Mouse (Mus musculus): Measurements from ENCODE around the gene Sumo3.

Sumo3 gene

DNA sequence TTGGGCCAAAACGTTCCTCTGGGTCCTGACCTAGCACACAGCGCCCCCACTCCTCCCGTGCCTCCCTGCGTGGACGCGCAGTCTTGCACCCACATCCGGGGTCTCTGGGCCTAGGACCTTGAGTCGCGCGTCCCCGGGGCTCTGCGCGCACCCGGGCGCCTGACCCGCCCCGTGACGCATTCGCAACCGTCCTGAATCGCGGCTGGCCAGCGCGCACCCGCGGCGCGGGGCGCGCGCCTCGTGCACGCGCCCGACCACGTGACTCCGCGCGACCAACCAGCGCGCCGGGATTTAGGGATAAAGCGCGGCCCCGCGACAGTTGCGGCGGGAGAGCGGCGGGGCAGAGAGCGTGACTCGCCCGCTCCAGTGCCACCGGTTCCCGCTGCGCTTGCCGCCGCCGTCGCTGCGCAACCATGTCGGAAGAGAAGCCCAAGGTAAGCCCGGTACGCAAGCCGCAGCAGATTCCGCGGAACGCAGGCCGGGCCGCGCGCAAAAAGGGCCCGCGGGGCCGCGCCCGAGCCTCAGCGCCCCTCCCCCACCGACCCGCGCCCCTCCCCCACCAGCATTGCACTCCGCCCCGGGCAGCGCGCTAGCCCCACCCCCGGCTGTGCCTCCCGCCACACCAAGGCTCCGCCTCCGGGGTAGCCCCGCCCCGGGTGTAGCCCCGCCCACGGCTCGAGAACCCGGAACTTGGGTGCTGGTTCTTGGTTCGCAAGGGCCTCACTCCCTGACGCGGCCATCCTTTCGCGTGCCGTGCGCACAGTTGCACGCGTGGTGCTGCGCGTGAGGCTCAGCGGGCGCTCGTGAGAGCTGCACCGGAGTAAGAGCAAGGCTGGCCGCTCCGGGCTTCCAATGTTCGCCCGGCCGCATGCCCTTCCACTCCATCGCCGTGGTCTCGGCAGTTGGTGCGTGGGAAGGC is at the start of gene Sumo3, which contains the start of gene Gm49325:
TSS of gene Sumo3 (plus strand) at position 190 of the 919 bp plus-strand sequence.
TSS of gene Gm49325 (plus strand) at position 290 of the 919 bp plus-strand sequence.
- peak; percentile 94 for DNase-seq

DNA sequence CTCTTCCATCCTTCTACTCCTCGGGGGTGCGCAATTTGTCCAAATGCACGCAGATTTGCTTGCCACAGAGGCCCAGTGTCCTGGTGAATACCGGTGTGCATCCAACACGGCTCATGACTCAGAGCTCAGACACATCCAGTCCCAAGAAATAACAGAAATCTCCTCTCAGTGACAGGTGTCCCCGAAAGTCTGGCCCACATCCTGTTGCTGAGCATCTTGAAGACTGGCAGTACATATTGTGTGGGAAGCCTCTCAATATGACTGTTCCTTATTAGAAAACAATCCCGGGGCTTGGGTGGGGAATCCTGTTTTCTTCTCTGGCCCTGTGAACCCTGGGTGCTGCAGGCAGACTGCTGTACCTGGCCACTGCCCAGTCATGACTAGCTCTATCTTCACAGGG is 49.3 kb upstream of the Sumo3 start:
- no peak for DNase-seq

GRCm38 (mm10) chr10:77557641-77558040 is 48.3 kb upstream of the Sumo3 start:
- DNase-seq, result no peak

DNA sequence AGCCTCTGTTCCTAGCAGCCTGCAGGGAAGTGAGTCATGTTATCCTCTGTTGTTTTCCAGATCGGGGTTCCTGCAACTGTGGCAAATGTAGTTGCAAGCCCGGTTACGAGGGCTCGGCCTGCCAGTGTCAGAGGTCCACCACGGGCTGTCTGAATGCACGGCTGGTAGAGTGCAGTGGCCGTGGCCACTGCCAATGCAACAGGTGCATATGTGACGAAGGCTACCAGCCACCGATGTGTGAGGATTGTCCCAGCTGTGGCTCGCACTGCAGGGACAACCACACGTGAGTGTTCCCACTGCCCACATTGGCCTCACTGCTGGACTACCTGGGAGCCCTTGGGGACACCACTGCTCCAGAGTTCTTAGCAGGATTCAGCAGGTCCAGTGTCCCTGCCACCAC is 45.8 kb upstream of the Sumo3 start:
- DNase-seq, result no peak

GRCm38 (mm10) chr10:77560830-77561229 is 45.1 kb upstream of the Sumo3 start:
- DNase-seq, result no peak

GRCm38 (mm10) chr10:77561508-77561907 is 44.4 kb upstream of the Sumo3 start:
- no peak for DNase-seq

DNA sequence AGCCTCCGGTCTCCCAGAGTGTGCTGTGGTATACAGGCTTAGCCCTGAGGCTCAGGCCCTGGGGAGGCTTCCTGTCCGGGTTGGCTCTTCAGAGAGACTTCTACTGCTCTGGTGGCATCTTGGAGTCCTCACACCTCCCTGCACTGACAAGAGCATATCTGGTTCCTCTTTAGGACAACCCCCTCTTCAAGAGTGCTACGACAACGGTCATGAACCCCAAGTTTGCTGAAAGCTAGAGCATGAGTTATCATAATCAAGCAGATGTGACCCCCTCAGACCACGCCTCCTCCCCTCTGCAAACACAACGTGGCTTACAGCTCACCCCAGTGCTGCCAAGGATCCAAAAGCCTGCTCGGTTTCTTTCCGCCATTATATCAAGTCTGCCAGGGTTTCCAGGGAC is 40.9 kb upstream of the Sumo3 start:
- DNase-seq, result no peak

GRCm38 (mm10) chr10:77566651-77567050 is 39.2 kb upstream of the Sumo3 start:
- DNase-seq, result peak; percentile 84

- DNase-seq, result no peak
Observed at GRCm38 (mm10) chr10:77569481-77569880, 36.4 kb upstream of the Sumo3 start.

DNA sequence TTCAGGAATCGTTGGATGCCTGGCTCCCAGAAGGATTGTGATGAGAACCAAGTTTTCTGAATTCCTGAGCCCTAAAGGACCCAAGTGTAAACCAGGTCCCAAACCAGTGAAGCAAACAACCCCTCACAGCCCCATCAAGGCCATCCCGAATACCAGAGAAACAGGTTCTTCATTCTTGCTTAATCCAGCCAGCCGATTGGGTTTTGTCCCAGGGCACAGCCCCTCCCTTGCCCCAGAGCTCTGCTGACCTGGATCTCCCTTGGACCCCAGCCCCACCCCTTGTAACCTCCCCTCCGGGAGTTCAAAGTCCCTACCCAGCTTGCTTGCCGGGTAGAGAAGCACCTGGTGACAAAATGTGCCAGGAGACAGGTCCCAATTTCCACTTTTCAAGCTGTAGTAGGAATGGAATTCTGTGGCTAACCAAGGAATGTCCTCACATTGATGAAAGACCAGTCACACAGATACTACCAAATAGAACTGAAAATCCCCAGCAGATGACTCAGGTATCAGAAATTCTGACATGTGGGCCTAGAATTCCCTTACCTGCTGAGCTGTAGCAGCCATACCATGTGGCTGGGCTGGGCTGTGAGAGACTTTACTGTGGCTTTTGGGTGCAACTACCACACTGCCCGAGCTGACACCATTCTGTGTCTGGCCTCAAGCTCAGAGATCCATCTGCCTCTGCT is 35.8 kb upstream of the Sumo3 start:
- DNase-seq, result no peak

DNA sequence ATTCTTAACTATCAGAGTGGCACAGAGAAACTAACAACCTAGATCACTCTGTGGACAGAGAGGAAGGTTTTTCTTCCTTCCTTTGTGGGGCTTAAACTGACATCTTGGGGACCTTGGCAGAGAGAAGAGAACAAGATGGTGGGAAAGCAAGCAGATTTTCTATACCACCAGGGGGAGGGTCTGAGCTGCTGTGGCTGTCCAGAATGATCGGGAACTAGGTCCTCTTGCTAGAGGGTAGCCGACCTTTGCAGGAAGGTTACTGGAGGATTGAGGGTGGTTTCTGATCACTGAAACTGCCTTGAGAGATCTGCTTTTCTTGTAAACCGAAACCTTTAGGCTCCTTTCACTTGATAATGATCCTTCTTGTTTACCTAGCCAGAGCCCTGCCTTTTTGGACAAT is 33.7 kb upstream of the Sumo3 start:
- no peak for DNase-seq

DNA sequence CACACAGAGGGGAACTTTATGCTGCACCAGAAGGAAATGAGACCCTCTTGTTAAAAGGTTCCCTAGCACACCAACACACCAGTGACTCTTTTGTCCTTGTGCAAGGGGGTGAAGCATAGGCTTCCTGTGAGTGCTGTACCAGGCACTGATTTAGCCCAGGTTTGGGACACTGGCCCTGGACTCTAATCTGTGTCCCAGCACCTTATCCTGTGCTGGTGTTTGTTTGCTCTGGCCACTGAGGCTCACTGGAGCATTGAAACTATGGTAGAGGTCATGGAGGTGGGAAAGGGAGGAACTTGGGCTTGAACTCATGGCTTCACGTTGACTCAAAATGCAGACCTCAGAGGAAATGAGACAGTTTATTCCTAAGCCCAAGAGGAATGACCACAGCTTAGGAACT is 32.7 kb upstream of the Sumo3 start:
- DNase-seq, result no peak

DNA sequence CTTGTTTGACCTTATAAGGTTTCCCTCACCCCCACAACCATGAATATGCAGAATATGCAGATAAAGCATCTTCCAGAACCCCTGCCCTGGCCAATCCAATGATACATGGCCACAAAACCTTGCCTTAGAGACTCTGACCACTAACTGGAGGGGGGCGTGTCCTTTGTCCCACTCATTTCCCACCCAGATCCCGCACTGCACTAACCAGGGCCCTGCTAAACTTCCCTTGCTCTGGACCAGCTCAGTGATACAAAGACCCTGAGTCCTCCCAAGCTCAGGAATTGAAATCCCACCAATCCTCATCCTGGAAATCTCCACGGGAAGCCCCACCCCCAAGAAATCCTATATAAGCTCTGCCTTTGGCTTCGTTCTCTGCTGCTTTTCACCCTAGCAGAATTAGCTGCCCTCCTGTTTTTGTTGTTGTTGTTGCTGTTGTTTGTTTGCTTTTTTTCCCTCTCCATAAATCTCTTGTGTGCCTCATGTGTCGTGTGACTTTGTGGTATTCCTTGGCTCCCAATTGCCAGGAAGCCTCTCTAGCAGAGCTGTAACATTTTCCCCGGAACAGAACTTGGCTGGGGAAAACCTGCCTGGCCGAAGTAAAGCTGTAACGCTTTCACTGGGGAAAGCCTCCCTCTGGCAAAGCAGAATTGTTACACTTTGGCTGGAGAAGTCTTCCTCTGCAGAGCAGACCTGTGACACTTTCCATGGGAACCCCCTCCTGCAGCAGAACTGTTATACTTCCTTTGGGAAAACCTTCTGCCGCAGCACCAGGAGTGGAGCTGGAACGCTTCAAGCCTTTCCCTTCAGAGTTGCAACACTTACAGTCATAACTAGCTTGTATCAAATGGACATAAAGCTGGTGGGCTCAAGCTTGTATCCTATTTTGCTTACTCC is 25.6 kb upstream of the Sumo3 start:
- DNase-seq, result no peak

GRCm38 (mm10) chr10:77581023-77581407 is 24.9 kb upstream of the Sumo3 start:
- DNase-seq, result no peak

GRCm38 (mm10) chr10:77581408-77582284 is 24.3 kb upstream of the Sumo3 start, which contains the start of gene Pttg1ip:
Gene Pttg1ip, plus strand, starts transcription at chr10:77581720.
- DNase-seq, result peak; percentile 98

GRCm38 (mm10) chr10:77582285-77582618 is 23.6 kb upstream of the Sumo3 start:
- DNase-seq, result no peak

- DNase-seq, result no peak
Observed at GRCm38 (mm10) chr10:77583795-77584422, 22.0 kb upstream of the Sumo3 start.

DNA sequence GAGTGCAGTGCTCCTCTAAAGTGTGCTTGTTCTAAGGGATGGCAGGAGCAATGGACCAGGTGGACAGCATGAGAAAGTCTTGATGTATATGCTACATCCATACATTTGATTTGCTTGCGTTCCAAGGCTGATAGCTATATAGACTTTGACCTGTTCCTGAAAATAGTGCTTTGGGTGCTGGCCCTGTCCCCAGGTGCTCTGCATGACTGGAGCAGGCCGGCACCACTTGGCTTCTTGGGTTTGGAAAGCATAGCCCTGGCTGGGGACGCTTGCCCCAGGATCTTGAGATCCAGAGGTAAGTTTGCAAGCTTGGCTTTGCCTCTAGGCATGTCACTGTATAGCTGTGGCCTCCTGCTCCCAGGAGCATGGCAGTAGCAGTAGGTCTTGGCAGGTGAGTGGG is 19.3 kb upstream of the Sumo3 start:
- DNase-seq, result no peak

- DNase-seq, result no peak
Observed at GRCm38 (mm10) chr10:77587091-77587775, 18.7 kb upstream of the Sumo3 start.

GRCm38 (mm10) chr10:77588036-77588435 is 17.9 kb upstream of the Sumo3 start:
- no peak for DNase-seq

- no peak for DNase-seq
Observed at GRCm38 (mm10) chr10:77589117-77589516, 16.8 kb upstream of the Sumo3 start.
